Mouse (Mus musculus) NIH3T3 (cell line): Measurements from ENCODE around the gene Dennd4a.
A peak's percentile ranks its signal among the peaks of the same experiment; 100 is the strongest.

Experiments used
- DNase-seq: peaks from one replicate; pipeline ENCODE4 v3.0.0-alpha.2; 2012; ENCODE audit warnings: low read depth

Dennd4a gene

GRCm38 (mm10) chr9:64957276-64957675 lies 146.1 kb downstream of the Dennd4a start:
- DNase-seq = no peak

GRCm38 (mm10) chr9:64960117-64960977 lies 149.2 kb downstream of the Dennd4a start, which contains the start of gene Ints14:
Ints14 (plus strand) TSS chr9:64960905.
- DNase-seq = peak; percentile 97

- DNase-seq = no peak
These were observed 149.8 kb downstream of the Dennd4a start for GRCm38 (mm10) chr9:64960978-64961320.
